Mouse (Mus musculus): ENCODE data around the gene Rgs19. TPM values are rescaled to one million over a fixed set of nuclear protein-coding genes. Genes with fewer than 3 reads are reported as not detected.

The Rgs19 gene
- polyA plus RNA-seq (2012; rRNA removed): 42.6 and 53.6 TPM in 2 replicates

DNA sequence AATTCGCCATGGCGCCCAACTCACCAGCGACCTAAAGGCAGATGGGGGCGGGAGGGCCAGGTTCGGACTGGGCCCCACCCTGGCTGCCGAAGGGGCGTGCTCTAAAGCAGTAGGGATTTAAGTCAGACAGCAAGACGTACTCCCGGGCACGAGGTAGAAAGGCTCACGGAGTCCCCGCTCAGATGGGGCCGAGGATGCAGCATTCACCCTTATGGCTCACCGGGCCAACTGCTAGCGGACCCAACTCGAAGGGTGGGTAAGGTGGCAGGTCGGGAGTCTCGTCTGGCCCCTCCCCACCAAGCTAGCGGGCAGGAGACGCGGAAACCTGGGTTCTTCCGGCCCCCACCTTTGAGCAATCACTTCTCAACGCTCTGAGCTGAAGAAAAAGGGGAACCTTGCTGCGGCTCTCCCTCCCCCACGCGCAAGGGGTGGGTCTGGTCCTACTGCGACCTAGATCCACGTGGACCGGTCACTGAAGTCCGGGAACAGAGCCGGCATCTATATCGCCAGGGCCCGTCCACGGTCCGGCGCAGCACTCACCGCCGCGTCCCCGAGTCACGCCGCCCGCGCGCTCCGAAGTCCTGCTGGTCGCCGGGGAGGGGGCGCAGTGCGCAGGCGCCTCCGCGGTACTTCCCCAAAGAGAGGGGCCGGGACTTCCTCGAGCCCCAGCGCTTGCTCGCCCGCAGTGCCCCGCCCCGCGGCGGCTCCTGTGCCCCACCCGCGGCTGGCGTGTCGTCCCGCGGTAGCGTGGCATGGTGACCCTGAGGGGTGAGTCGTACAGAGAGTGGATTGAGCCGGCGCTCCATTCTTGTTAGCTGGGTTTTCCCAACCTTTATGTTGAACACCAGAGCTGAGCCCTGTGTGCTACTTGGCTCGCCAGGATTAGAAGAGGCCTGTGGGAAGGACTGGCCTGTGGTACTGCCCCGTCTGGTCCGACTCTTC is at the start of gene Rgs19:
TSS of gene Rgs19 (minus strand) at position 639 of the 942 bp plus-strand sequence.
- DNase-seq (ENCODE audit: extremely low spot score in 1 of 2, low spot score in 1 of 2): peak in 1 of 2 experiments; percentile 74

GRCm38 (mm10) chr2:181730051-181730450 is 36.3 kb upstream of the Rgs19 start:
- DNase-seq (ENCODE audit: extremely low spot score in 1 of 2, low spot score in 1 of 2): no peak

GRCm38 (mm10) chr2:181727659-181728262 is 34.0 kb upstream of the Rgs19 start:
- DNase-seq (ENCODE audit: extremely low spot score in 1 of 2, low spot score in 1 of 2): no peak

GRCm38 (mm10) chr2:181722213-181722612 is 28.4 kb upstream of the Rgs19 start:
- peak in 1 of 2 experiments; percentile 48 for DNase-seq (ENCODE audit: extremely low spot score in 1 of 2, low spot score in 1 of 2)

- no peak for DNase-seq (ENCODE audit: extremely low spot score in 1 of 2, low spot score in 1 of 2)
Observed at GRCm38 (mm10) chr2:181721200-181721599, 27.4 kb upstream of the Rgs19 start.

GRCm38 (mm10) chr2:181720061-181720460 is 26.3 kb upstream of the Rgs19 start:
- DNase-seq (ENCODE audit: extremely low spot score in 1 of 2, low spot score in 1 of 2): no peak

DNA sequence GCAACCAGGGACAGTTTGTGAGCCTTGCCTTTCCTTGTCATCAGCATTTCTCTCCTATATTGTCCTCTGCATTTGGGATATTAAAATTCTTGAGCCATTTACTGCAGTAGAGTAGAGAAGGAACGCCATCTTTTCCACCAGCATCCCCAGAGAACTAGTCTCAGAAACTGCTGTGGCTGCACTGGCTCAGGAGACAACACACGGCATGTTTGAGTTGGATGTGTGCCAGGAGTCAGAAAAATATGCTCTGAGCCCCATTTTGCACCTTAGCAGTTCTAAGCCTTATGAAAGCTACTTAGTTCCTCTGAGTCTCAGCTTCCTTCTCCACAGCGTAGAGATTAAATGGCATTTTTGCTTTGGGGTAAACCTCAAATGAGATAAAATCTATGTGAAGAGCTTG is 23.2 kb upstream of the Rgs19 start:
- DNase-seq (ENCODE audit: extremely low spot score in 1 of 2, low spot score in 1 of 2): no peak

- no peak for DNase-seq (ENCODE audit: extremely low spot score in 1 of 2, low spot score in 1 of 2)
Observed at GRCm38 (mm10) chr2:181715382-181715781, 21.6 kb upstream of the Rgs19 start.

GRCm38 (mm10) chr2:181714903-181715326 is 21.1 kb upstream of the Rgs19 start, which contains the start of gene Oprl1:
Oprl1 (plus strand) TSS chr2:181715016.
- DNase-seq (ENCODE audit: extremely low spot score in 1 of 2, low spot score in 1 of 2): peak in 1 of 2 experiments; percentile 79

GRCm38 (mm10) chr2:181713749-181714148 is 20.0 kb upstream of the Rgs19 start:
- peak; percentile 71 to 76 for DNase-seq (ENCODE audit: extremely low spot score in 1 of 2, low spot score in 1 of 2)

GRCm38 (mm10) chr2:181706668-181707067 is 12.9 kb upstream of the Rgs19 start:
- no peak for DNase-seq (ENCODE audit: extremely low spot score in 1 of 2, low spot score in 1 of 2)

DNA sequence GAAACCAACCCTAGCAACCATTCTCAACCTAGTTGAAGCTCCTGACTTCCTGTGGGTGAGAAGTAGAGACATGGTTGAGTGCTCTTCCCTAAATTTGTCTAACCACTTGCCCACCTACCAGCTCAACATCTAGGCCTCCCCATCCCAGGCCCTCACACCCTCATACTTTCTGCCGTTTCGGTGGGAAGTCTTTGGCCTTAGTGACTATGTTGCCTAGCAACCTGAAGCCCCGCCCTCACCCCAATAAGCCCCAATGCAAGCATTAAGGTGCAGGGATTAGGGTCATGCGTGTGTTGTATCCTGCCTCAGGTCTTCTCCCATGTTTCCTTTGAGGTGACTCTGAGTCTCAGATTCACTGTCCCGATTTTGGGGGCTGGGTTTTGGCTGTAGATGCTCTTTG is 4.5 kb upstream of the Rgs19 start, which contains the start of gene Lkaaear1:
TSS of gene Lkaaear1 (minus strand) at position 202 of the 400 bp plus-strand sequence.
- no peak for DNase-seq (ENCODE audit: extremely low spot score in 1 of 2, low spot score in 1 of 2)

DNA sequence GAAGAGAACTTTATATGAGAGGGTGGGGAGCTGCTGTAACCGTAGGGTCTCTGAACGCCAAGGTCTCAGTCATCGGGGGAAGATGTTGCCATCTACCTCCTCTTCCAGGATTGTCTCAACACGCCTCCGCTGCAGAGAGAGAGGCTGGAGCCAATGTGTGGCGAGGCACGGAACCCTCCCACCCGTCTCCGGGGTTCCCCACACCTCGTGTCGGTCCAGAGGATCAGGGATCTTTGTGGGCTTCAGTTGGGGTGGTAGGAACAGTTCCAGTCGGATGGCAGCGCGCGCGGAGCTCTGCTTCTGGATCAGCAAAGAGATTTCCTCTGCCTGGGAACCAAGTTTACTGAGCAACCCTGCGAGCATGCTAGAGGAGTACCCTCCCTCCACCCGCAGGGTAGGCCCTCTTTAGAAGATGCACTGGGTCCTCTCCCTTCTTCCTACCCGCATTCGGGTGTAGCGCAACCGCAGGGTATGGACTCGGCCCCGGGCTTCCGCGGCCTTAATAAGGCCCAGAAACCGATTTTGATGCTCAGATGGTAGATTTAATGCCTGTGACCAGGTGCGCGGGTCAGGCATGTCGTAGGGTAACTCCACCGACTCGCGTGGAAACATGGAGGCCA is 3.1 kb upstream of the Rgs19 start:
- DNase-seq (ENCODE audit: extremely low spot score in 1 of 2, low spot score in 1 of 2): no peak

DNA sequence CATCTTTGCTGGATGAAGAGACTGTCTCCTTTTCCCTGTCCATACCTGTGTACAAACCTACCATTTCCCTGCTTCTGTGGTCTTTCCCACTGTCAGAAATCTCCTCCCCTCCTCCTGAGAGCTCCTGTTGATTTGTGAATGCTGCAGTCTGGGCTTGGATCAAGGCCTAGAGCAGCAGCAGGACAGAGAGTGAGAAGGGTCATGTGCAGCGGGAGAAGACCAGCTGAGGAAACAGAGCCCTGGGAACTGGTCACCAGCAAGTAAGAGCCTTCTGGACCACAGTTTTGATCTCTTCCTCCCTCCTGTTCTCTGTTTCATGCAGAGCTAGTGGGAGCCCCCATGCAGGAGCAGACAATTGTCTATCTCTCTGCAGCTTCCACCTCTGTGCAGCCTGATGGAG is 2.0 kb upstream of the Rgs19 start:
- no peak for DNase-seq (ENCODE audit: extremely low spot score in 1 of 2, low spot score in 1 of 2)

DNA sequence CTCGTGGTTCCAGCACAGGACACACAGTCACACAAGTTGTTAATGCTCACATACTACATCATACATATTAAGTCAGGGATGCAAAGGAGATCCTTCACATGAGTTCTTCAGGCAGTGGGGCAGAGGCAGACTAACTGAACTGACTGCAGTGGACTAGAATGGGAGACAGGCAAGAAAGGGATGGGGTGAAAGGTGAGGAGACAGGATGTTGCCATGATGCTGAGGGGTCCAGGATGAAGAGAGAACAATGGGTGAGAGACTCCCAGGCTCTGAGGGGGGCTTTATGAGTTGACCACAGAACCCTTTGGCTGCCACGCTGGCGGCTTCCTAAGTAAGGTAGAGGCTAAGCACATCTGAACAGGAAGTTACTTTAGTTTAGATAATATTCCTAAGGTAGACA is 804 bp upstream of the Rgs19 start:
- DNase-seq (ENCODE audit: extremely low spot score in 1 of 2, low spot score in 1 of 2): no peak

- no peak for DNase-seq (ENCODE audit: extremely low spot score in 1 of 2, low spot score in 1 of 2)
Observed at GRCm38 (mm10) chr2:181692304-181692703, 1.5 kb downstream of the Rgs19 start.

DNA sequence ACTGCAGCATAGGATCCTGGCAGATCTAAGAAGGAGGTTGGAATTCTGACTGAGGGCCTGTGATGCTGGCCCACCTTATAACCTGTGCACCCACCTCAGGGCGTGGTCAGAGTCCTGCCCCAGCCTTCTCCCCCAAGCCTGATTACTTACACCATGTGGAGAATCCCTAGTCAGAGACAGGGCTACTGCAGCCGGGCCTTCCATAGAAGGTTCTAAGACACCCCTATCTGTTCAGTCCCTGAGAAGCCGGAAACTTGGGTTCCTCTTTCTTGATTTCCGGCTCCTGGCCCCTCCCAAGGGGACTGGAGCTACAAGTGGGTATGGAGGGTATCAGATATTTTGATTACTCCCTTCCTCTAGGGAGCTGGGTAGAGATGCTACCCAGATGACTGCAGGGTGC is 2.2 kb downstream of the Rgs19 start:
- DNase-seq (ENCODE audit: extremely low spot score in 1 of 2, low spot score in 1 of 2): no peak

DNA sequence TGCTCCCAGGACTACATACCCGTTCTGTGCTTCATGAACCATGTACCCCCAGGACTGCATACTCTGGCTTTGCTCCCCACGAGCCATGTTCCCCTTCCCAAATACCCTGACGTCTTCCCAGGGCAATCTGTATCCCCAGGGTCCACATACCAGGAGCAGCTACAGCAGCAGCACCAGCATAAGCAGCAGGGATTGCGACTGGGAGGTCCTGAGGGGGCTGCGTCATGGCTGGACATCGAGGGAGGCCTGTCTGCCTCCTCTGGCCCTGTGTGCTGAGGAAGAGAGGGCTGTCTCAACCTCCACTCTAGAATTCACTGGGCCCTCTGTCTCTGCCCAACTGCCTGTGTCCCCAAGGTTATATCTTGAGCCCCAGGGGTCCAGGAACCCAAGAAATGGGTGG is 2.7 kb downstream of the Rgs19 start:
- no peak for DNase-seq (ENCODE audit: extremely low spot score in 1 of 2, low spot score in 1 of 2)

DNA sequence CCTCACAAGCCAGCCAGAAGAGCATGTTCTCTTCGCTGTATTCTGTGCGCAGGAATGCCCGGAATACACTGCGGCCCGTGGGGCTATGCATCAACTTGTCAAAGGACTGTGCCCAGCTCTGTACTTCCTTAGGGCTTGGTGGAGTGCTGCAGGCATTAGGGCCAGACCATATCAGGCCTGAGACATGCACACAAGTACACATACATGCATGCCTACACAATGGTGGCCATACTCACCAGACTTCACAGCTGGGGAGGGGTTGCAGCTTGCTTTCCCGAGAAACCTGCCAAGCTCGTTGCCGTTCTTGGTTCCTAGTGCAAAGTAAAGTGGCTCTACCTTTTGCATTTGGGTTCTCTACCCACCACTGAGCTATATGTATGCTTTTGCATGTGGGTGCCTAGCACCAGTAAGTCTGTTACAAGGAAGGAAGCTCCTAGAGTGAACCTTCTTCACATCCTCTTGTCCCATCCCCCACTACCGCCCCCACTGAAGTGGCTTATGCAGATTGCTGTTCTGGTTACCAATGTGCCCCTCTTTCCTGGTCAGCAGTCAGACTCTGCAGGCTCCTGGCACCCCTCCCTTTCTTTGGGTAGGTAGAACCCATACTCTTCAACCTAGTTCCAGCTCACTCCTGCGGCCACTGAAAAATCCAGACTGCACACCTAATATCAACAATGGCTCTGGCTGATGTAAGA is 4.2 kb downstream of the Rgs19 start:
- no peak for DNase-seq (ENCODE audit: extremely low spot score in 1 of 2, low spot score in 1 of 2)

DNA sequence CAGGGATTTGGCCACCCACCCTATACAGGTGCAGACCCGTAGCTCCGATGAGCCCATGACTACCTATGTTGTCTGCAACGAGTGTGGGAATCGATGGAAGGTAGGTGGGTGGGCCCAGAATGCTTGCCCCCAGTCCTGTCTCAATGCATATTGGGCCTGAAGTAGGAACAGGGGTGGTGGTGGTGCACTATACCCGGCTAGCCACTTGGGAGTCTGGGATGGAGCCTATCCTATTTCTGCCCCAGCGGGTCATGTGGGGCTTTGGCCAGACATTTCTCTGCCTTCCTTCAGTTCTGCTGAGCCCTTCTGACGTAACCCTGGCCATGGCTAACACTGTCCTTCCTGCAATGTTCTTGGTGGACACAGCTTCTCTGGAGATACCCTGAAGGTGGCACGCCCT is 6.2 kb downstream of the Rgs19 start:
- DNase-seq (ENCODE audit: extremely low spot score in 1 of 2, low spot score in 1 of 2): no peak

GRCm38 (mm10) chr2:181685686-181686085 is 8.1 kb downstream of the Rgs19 start:
- no peak for DNase-seq (ENCODE audit: extremely low spot score in 1 of 2, low spot score in 1 of 2)
